Mouse (Mus musculus): ENCODE measurements around the gene Btbd8.
A peak's percentile ranks its signal among the peaks of the same experiment; 100 is the strongest.

The Btbd8 gene

GRCm38 (mm10) chr5:107437464-107438281, at the start of gene Btbd8:
Gene Btbd8, plus strand, starts transcription at chr5:107437997.
- peak; percentile 83 for DNase-seq (ENCODE audit: low read depth)

- DNase-seq (ENCODE audit: low read depth), result no peak
Observed at GRCm38 (mm10) chr5:107389373-107389772, 48.4 kb upstream of the Btbd8 start.

GRCm38 (mm10) chr5:107394437-107394836, 43.4 kb upstream of the Btbd8 start:
- DNase-seq (ENCODE audit: low read depth), result no peak

GRCm38 (mm10) chr5:107402436-107402835, 35.4 kb upstream of the Btbd8 start, which contains the start of gene Ephx4:
Gene Ephx4, plus strand, starts transcription at chr5:107402736.
- no peak for DNase-seq (ENCODE audit: low read depth)

- no peak for DNase-seq (ENCODE audit: low read depth)
Observed at GRCm38 (mm10) chr5:107403011-107403946, 34.5 kb upstream of the Btbd8 start.

- no peak for DNase-seq (ENCODE audit: low read depth)
Observed at GRCm38 (mm10) chr5:107403947-107404684, 33.7 kb upstream of the Btbd8 start.

- DNase-seq (ENCODE audit: low read depth), result no peak
Observed at GRCm38 (mm10) chr5:107405361-107405760, 32.4 kb upstream of the Btbd8 start.

GRCm38 (mm10) chr5:107410305-107410704, 27.5 kb upstream of the Btbd8 start:
- no peak for DNase-seq (ENCODE audit: low read depth)

- peak; percentile 18 for DNase-seq (ENCODE audit: low read depth)
Observed at GRCm38 (mm10) chr5:107411326-107411725, 26.5 kb upstream of the Btbd8 start.

- DNase-seq (ENCODE audit: low read depth), result no peak
Observed at GRCm38 (mm10) chr5:107412285-107412684, 25.5 kb upstream of the Btbd8 start.

- DNase-seq (ENCODE audit: low read depth), result no peak
Observed at GRCm38 (mm10) chr5:107415098-107415497, 22.7 kb upstream of the Btbd8 start.

- DNase-seq (ENCODE audit: low read depth), result no peak
Observed at GRCm38 (mm10) chr5:107421676-107422075, 16.1 kb upstream of the Btbd8 start.

- DNase-seq (ENCODE audit: low read depth), result no peak
Observed at GRCm38 (mm10) chr5:107431249-107431648, 6.5 kb upstream of the Btbd8 start, which contains the start of gene Lpcat2b. Gene Lpcat2b, plus strand, starts transcription at chr5:107431549.

- DNase-seq (ENCODE audit: low read depth), result no peak
Observed at GRCm38 (mm10) chr5:107434001-107434400, 3.8 kb upstream of the Btbd8 start.

GRCm38 (mm10) chr5:107436185-107436584, 1.6 kb upstream of the Btbd8 start:
- DNase-seq (ENCODE audit: low read depth), result no peak

GRCm38 (mm10) chr5:107436587-107437209, 1.1 kb upstream of the Btbd8 start:
- no peak for DNase-seq (ENCODE audit: low read depth)

- DNase-seq (ENCODE audit: low read depth), result no peak
Observed at GRCm38 (mm10) chr5:107438353-107438752, 556 bp downstream of the Btbd8 start.

GRCm38 (mm10) chr5:107441881-107442280, 4.1 kb downstream of the Btbd8 start:
- no peak for DNase-seq (ENCODE audit: low read depth)

GRCm38 (mm10) chr5:107444251-107444650, 6.5 kb downstream of the Btbd8 start:
- DNase-seq (ENCODE audit: low read depth), result no peak

GRCm38 (mm10) chr5:107447977-107448376, 10.2 kb downstream of the Btbd8 start:
- DNase-seq (ENCODE audit: low read depth), result no peak

GRCm38 (mm10) chr5:107448784-107449183, 11.0 kb downstream of the Btbd8 start:
- no peak for DNase-seq (ENCODE audit: low read depth)
